Mouse (Mus musculus) cerebral cortex, adult 2 months (tissue): ENCODE data around the gene S100a4.

Experiments
- WGBS: fragments of 180-500 bp; shearing (Covaris S2); methylation state at CpG from one replicate; pipeline ENCODE4 v1.1.7; 2018; 5-methylcytosine and 5-hydroxymethylcytosine counted together

S100a4 gene

DNA sequence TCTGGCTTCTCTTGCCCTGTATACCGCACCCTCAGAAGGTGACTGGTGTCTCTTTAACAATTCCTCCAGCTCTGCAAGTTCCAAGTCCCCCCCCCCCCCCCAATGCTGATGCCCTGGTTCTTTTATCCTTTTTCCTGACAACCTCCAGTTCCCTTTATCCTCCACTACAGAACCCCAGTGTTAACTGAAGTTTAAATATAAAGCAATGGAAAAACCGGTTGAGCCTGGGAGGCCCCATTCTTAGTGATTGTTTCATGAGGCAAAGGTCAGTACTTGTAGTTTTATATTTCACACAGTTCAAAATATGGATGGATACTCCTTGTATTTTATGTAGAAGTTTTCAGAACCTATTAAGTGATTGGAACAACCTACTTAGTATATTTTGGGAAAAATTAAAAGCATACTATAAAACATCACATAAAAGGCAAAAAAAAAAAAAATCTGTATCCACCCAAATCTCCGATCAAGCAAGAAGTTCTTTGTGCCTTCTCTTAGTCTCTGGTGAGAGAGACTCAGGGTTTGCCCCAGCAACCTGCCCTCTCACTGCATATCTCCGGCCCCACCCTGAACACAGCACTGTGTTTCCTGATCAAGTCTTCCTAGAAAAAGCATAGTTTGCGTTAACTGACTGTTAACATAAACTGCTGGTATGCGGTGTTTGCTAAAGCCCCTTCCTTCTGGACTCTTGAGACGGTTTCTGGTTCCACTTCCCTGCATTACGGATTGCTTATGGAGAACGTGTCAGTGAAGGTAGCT, 22.9 kb downstream of the S100a4 start:
- WGBS, result 81% methylated on average over 9 of the region's 9 CpGs

DNA sequence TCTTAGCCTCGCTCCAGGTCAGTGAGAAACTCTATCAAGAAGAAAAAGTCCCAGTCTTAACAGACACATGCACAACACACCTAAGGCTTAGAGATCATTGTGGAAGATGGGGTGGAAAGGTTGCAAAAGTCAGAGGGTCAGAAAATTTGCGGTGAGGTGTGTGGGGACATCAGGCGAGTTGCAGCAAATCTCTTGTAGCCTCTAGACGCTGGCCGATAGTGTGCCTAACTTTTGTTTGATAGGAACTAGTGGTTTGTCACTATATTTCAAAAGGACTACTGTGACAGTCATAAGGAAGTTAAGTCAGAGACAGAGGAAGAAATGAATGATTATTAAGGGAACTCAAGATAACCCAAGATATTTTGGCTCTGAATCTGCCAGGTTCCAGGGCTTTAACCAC, 23.8 kb downstream of the S100a4 start:
- 96% methylated on average over 5 of the region's 5 CpGs for WGBS

DNA sequence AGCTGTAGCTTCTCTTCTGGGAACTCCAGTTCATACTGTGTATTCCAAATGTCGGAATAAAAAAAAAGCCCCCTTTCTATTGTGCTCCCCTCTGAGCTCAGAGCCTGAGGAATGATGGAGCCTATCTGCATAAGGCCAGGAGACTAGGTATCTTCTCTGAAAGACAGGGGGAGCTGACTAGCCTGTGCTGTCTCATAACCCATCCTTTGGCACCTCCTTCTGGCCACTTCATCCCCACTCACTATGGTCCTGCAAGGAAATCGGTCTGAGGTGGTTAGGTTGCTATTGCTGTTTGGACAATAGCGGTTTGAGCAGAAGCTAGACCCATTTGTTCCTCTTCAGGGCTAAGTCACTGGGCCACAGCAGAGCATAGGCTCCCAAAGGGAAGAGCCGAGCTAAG, 24.2 kb downstream of the S100a4 start:
- 63% methylated on average over 4 of the region's 4 CpGs for WGBS

DNA sequence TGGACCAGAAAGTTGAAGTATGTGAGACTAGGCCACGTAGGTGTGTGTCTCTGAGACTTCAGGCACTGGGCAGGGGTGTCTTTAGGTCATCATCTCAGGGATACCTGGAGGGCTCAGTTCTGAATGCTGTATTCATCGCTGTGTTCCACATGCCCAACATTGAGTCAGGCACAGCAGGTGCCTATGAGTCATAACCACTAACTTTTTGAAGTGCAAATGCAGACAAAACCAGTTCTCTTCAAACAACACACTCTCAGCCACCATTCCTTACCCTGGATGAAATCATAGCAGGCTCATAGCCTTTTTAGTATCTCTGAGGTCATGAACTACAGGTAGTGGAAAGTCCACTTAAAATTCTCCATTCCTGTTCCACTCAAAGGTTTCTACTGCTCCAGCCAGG, 25.7 kb downstream of the S100a4 start:
- WGBS, result 79% methylated on average over 2 of the region's 2 CpGs

DNA sequence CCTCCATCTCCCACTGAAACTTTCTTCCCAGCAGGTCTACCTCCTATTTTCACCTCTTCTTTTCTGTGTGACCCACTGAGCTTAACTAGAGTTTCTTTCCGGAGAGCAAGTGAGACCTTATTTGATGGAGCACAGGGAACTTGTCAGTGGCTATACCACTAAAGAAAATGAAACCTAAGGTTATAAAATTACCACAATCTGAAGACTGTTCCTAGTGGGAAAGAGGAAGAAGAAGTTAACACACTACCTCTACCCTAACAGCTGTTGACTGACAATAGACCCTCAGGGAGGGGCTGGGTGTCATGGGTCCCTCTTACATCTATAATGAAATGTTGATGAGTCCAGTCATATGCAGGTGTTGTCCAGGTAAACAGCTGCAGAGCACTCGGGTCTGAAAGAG, 28.4 kb downstream of the S100a4 start:
- WGBS, result 87% methylated on average over 2 of the region's 2 CpGs

DNA sequence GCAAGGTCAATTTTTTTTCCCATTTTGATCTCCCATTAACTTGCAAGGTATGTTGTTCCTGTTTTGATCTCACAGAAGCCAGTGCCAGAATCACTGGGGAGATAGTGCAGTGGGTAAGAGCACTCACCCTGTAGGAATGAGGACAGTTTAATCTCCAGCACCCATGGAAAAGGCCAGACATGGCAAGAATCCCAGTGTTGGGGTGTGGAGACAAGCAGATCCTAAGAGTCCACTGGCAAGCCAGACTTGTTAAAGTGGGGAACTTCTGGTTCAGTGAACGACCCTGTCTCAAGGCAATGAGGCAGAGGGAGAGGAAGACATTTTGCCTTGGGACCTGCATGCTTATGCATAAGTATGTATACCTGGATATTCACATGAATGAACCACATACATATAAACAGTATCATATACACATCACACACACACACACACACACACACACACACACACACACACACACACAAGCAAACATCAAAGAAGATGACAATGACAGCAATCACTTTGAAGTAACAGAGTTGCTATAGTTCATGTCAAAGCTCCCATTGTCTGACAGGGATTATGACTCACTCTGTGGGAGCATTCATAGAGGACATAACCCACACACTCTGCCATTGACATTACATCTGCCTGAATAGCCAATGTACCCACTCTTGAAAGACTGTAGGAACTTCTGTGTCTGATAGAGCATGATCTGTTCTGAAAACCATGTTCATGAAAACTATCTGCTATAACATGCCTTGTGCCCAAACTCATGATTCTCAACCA, 35.1 kb downstream of the S100a4 start:
- WGBS, result 50% methylated on average over 1 of the region's 1 CpGs

DNA sequence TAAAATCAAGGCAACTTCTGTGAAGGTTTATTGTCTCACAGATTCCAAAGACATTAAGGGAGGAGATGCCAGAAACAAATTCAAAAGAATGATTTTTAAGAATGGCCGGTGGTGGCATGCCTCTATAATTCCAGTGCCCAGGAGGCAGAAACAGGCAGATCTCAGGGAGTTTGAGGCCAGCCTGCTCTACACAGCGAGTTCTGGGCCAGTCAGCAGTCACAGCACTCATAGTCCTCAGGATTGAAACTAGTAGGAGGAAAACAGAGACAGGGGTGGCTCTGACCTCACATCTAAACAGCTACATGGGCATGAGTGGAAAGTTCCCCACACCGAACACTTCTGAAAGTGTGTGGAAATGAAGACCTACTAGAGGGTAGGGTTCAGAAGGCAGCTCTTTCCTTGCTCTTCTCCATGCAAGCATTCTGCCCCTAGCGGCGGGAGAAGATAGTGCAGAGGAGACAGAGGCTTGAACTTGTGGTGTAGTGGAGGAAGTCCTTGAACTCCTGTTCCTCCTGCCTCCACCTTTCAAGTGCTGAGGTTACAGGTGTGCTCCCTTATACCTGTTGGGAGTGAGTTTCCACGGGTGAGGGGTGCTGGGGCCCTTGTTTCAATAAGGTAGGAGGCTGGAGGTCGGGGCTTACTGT, 36.1 kb downstream of the S100a4 start:
- WGBS, result 59% methylated on average over 7 of the region's 7 CpGs

DNA sequence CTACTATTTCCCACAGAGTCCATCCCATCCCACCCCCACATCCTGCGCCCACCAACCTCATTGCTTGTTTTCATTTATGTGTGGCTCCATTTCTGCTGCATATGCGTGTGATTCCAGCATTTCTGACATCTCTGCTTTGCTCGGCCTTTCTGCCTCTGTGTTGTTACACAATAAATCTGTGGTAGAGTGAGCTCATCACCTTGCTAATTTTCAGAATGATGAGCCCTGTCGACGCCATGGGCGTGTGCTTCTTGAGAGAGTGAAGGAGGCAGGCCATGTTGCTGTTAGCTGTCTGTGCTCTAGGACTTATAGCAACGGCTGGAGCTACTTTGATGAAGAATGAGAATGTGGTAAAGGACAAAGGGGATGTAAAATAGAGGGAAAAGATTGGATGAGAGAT, 37.4 kb downstream of the S100a4 start:
- WGBS, result 87% methylated on average over 7 of the region's 7 CpGs

DNA sequence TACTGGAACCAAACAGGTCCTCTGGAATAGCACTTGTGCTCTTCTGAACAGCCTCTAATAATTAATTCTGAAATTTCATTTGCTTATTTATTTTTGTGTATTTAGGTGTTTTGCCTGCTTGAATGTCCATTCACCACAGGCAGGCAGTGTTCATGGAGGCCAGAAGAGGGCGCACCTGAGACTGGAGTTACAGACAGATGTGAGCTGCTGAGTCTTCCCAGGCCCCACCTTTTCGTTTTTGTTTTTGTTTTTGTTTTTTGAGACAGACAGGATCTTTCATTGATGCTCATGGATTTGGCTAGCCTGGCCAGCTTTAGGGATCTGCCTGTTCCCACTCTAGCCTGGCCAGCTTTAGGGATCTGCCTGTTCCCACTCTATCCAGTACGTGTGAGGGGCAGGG, 40.6 kb downstream of the S100a4 start:
- 52% methylated on average over 3 of the region's 3 CpGs for WGBS

DNA sequence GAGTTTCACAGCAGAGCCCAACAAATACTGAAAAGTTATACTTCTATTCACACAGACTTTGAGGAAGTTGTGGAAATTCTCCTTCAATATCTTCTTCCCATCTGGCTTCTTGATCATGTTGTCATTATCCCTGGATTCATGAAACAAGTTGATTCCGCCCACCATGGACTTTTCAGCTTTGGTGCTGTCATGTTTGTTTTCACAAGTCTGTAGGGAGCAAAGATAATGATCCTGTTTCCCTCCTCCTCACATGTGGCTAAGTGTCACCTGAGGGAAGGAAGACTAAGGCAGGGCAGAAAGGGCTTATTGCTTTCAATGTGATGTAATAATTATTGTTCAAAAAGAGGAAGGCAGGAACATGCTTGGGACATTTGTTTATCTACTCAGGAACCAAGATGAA, 43.7 kb downstream of the S100a4 start:
- WGBS, result 71% methylated on average over 1 of the region's 1 CpGs

DNA sequence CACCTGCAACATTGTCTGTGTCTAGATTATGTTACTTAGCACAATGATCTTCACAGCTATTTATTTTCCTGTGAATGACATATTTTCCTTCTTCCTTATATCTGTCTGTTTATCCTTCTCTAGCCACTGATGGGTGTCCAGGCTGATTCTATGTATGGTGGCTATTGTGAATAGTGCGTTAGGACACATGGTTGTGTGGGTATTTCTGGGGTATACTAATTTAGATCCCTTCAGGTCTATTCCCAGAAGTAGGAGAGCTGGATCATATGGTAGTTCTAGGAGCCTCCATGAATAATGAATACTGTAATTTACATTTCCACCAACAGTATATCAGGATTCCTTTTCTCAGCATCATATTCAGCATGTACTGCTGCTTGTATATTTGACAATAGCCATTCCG, 46.3 kb downstream of the S100a4 start:
- 50% methylated on average over 2 of the region's 2 CpGs for WGBS

DNA sequence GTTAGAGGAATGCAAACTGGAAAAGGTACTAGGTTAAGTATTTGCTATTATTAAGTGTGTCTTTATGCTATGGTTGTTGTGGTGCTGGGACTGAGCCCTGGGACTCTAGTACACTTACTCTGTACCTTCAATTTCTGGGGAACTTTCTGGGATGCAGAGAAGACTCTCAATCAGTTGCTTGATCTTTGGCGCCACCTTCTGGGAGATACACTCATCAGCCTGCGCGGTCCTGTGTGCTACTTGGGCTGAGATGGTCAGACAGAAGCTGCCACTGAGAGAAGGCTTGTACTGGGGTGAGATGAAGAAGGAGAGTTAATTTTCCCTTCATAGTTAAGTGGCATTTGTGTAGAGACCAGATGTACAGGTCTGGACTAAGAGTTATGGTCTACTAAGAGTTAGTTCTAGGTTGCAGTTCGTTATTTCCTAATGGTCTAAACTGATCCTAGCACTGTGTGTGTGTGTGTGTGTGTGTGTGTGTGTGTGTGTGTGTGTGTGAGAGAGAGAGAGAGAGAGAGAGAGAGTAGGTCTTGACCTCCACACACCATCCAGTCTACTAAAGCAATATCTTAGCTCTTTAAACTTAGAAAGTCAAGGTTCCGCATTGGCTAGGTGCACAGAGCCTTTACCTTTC, 49.4 kb downstream of the S100a4 start:
- 37% methylated on average over 5 of the region's 5 CpGs for WGBS

DNA sequence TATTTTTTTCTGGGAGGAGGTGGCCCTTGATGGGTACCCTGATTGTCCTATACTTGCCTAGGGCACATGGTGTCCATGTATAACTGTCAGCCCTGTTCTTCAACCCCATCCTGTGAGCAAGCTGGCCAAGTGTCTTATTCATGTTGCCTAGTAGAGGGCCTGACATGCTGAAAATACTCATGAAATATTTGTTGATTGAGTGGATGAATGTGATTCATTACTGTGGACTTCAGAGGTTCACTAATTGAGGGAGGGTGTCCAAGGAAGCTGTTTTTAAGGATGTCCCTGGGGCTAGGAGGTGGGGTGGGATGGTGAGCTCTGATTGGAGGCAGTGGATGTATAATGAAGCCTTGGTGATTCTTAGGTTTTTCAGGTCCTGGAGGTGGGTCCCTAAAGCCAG, 50.1 kb downstream of the S100a4 start, which contains the start of gene S100a7a:
Gene S100a7a, plus strand, starts transcription at position 301 of the 400 bp plus-strand sequence.

